In the genomic region with DNA sequence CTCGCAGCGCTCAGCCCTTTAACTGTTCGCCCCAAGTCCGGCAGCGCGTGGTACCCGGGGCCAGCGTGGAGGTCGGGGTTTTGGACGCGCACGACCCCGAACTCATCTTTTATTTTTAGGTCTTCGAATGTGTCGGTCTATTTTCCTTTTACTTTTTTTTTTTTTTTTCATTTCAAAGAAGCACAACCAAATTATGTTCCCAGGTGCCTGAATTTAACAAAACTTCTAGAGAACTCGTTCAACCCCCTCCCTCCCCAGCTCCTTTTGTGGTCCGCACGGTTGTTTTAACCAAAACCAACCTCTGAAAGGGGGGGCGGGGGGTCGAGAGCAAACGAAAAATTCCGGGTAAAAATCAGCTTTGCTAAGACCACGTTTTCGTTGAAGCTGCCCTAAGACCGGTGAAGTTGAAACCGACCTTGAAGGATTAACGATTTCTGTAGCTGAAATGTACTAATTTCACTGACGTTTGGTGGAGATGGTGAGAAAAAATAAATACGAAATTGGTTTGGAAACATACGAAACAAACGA, we compare ENCODE assay signal across 8 mouse cellular contexts. TPM values are rescaled to one million over a fixed set of nuclear protein-coding genes. Genes with fewer than 3 reads are reported as not detected.
A peak's percentile ranks its signal among the peaks of the same experiment; 100 is the strongest.
DNase-seq lines count a peak whose midpoint lies in the region; ATAC-seq and TF ChIP-seq lines count a peak whose summit lies in the region.

No protein-coding gene starts in this region.

- H3K27me3 ChIP-seq in kidney, adult 2 months (replicated peaks; ENCODE audit: control insufficient read depth, insufficient read depth, low read length): peaks cover 41% of the 10 kb centered on the region
- H3K27me3 ChIP-seq in forebrain, embryonic 15.5 days: no peaks in the 10 kb centered on the region
- H3K27me3 ChIP-seq in liver, embryonic 13.5 days: no peaks in the 10 kb centered on the region

- no peaks in the 10 kb centered on the region for H3K9me3 ChIP-seq in forebrain, embryonic 15.5 days
- H3K9me3 ChIP-seq in liver, embryonic 13.5 days (replicated peaks): no peaks in the 10 kb centered on the region

- no peaks in the 10 kb centered on the region for H3K36me3 ChIP-seq in kidney, adult 2 months (ENCODE audit: control insufficient read depth, insufficient read depth, low read length)
- H3K36me3 ChIP-seq in forebrain, embryonic 15.5 days: no peaks in the 10 kb centered on the region
- H3K36me3 ChIP-seq in liver, embryonic 13.5 days: no peaks in the 10 kb centered on the region

- H3K4me1 ChIP-seq in kidney, adult 2 months (ENCODE audit: control insufficient read depth, insufficient read depth, low read length): no peaks in the 10 kb centered on the region
- H3K4me1 ChIP-seq in forebrain, embryonic 15.5 days: peaks cover 21% of the 10 kb centered on the region
- H3K4me1 ChIP-seq in liver, embryonic 13.5 days (replicated peaks): peaks cover 22% of the 10 kb centered on the region

- ATAC-seq in forebrain, embryonic 15.5 days (replicated peaks): no peak
- no peak for ATAC-seq in liver, embryonic 13.5 days (ENCODE audit: low read depth)

- 2% methylated on average over 31 of the region's 31 CpGs for WGBS in kidney, adult 2 months
- under 1% methylated on average over 31 of the region's 31 CpGs for WGBS in forebrain, embryonic 15.5 days
- WGBS in liver, embryonic 13.5 days (ENCODE audit: insufficient replicate concordance): under 1% methylated on average over 31 of the region's 31 CpGs

- H3K27ac ChIP-seq in kidney, adult 2 months (ENCODE audit: insufficient read depth, low read depth, low read length): no peak overlapping the region
- H3K27ac ChIP-seq in forebrain, embryonic 15.5 days (replicated peaks): no peak overlapping the region
- peak overlapping the region; percentile 78 for H3K27ac ChIP-seq in liver, embryonic 13.5 days

- H3K4me3 ChIP-seq in kidney, adult 2 months (ENCODE audit: insufficient read depth, low read depth, low read length): no peak overlapping the region
- H3K4me3 ChIP-seq in forebrain, embryonic 15.5 days: peak overlapping the region; percentile 51
- H3K4me3 ChIP-seq in liver, embryonic 13.5 days (replicated peaks): peak overlapping the region; percentile 78

- H3K4me2 ChIP-seq in forebrain, embryonic 15.5 days (replicated peaks): peak overlapping the region; percentile 84
- H3K4me2 ChIP-seq in liver, embryonic 13.5 days: peak overlapping the region; percentile 82

- TF ChIP-seq POLR2A in kidney, adult 2 months (IDR thresholded peaks at IDR 0.05; ENCODE audit: low read depth, low read length): no peak

- peak; percentile 47 for DNase-seq in kidney, adult 2 months
- DNase-seq in kidney, postnatal 25 days: no peak
- peak; percentile 22 for DNase-seq in MN1 (ENCODE audit: low spot score)
- no peak for DNase-seq in liver, embryonic 13.5 days
- DNase-seq in frontal cortex, postnatal 14 days (ENCODE audit: low spot score in 2 of 2): no peak
- no peak for DNase-seq in adrenal gland, adult 18-20 months (ENCODE audit: low spot score in 2 of 2)
- no peak for DNase-seq in right cerebral cortex, postnatal 4 days

- H3K9ac ChIP-seq in forebrain, embryonic 15.5 days (replicated peaks): no peak overlapping the region; the same call in none of the 2 replicates
- H3K9ac ChIP-seq in liver, embryonic 13.5 days: peak overlapping the region; percentile 84

- TF ChIP-seq CTCF in kidney, adult 2 months (conservative IDR thresholded peaks at IDR 0.05; ENCODE audit: insufficient read depth, insufficient read length, low read depth, low read length): no peak

RNA-seq across cellular contexts. Expression of gene Igf2bp3, which starts 3.6 kb away (rescaled TPM):
- 0.03 and 0.04 TPM in 2 replicates for polyA plus RNA-seq in kidney, adult 2 months (2012; rRNA removed)
- 36.5 and 39.8 TPM in 2 replicates for polyA plus RNA-seq in forebrain, embryonic 15.5 days (2015; fragmentation: Nextera tagmentation; extraction: Ambion mirVana)
- 21.4 and 25.4 TPM in 2 replicates for polyA plus RNA-seq in liver, embryonic 13.5 days (2015; fragmentation: Nextera tagmentation; extraction: Ambion mirVana)
- under 1 TPM in 1 of 2 experiments, not detected in 1; 0.10 TPM for total RNA-seq in adrenal gland, adult 18-20 months (2021)

RNA-seq across cellular contexts. Expression of gene Tra2a, which starts 45.5 kb away (rescaled TPM):
- polyA plus RNA-seq in kidney, adult 2 months (2012; rRNA removed): 18.4 and 22.7 TPM in 2 replicates
- polyA plus RNA-seq in forebrain, embryonic 15.5 days (2015; fragmentation: Nextera tagmentation; extraction: Ambion mirVana): 147 and 152 TPM in 2 replicates
- polyA plus RNA-seq in liver, embryonic 13.5 days (2015; fragmentation: Nextera tagmentation; extraction: Ambion mirVana): 51.9 and 60.9 TPM in 2 replicates
- total RNA-seq in adrenal gland, adult 18-20 months (2021): 100 to 1,000 TPM; 102 to 111 TPM

Comparison
In these comparisons a context has a peak if more than half of its experiments do, and no peak if none do; other contexts are left out.
1. DNase-seq: peak in kidney, adult 2 months (single experiment) and MN1 (single experiment); none in kidney, postnatal 25 days (0 of 2), liver, embryonic 13.5 days (single experiment), frontal cortex, postnatal 14 days (0 of 2), adrenal gland, adult 18-20 months (0 of 2) and right cerebral cortex, postnatal 4 days (single experiment).
2. RNA of gene Igf2bp3, which starts 3.6 kb away (polyA plus RNA-seq): 36.5 to 39.8 TPM in forebrain, embryonic 15.5 days and 21.4 to 25.4 TPM in liver, embryonic 13.5 days; 0.03 to 0.04 TPM in kidney, adult 2 months; every median in the first group is over 10 times any median in the second.